Mouse (Mus musculus) erythroblast, embryonic 14.5 days (primary cell): ENCODE results near the gene Aff3. TPM values are rescaled to one million over a fixed set of nuclear protein-coding genes. Genes with fewer than 3 reads are reported as not detected.

Experiments used
- H3K27me3 ChIP-seq: 2 replicates; pipeline ENCODE4 v1.6.1; 2012; ENCODE audit warnings: inconsistent platforms; ENCODE audit not compliant: control insufficient read depth
- H3K36me3 ChIP-seq: 2 replicates; pipeline ENCODE4 v1.6.1; 2012; ENCODE audit warnings: mild to moderate bottlenecking, inconsistent platforms; ENCODE audit not compliant: control insufficient read depth
- H3K4me1 ChIP-seq: 2 replicates; pipeline ENCODE4 v1.6.1; 2012; ENCODE audit warnings: inconsistent platforms; ENCODE audit not compliant: control insufficient read depth
- H3K4me3 ChIP-seq: replicated peaks from 2 replicates; pipeline ENCODE3; 2012; ENCODE audit warnings: moderate library complexity, mild to moderate bottlenecking, inconsistent platforms
- H3K9me3 ChIP-seq: 2 replicates; pipeline ENCODE4 v1.6.1; 2012; ENCODE audit warnings: low read length, inconsistent platforms, mixed read lengths; ENCODE audit not compliant: control insufficient read depth
- GATA1 ChIP-seq: IDR thresholded peaks from 2 replicates; pipeline ENCODE4 v1.6.1; 2012; ENCODE audit warnings: low read length, inconsistent platforms, mixed read lengths
- TAL1 ChIP-seq: IDR thresholded peaks from 3 replicates; pipeline ENCODE4 v1.6.1; 2012; ENCODE audit warnings: low read length, inconsistent platforms, mixed read lengths
- polyA plus RNA-seq: library from polyadenylated mRNA; stranded (reverse); fragments of >175 nt; gene quantifications from 2 replicates; pipeline ENCODE4 v1.2.3, GENCODE M21; 2012

Aff3 gene
- polyA plus RNA-seq, 1 experiment, result 0.02 TPM

- H3K4me3 ChIP-seq, result no peak overlapping the region
- peaks cover 8% of the 10 kb centered on the region; the same call in 1 of the 2 replicates for H3K9me3 ChIP-seq
- no peaks in the 10 kb centered on the region for H3K4me1 ChIP-seq
- no peak for TF ChIP-seq GATA1
- TF ChIP-seq TAL1, result no peak
- H3K36me3 ChIP-seq, result no peaks in the 10 kb centered on the region
- no peaks in the 10 kb centered on the region for H3K27me3 ChIP-seq
Measured at GRCm38 (mm10) chr1:38262362-38263154, 402.2 kb downstream of the Aff3 start.

- Histone ChIP-seq H3K36me3 (no peaks in the 10 kb centered on the region), H3K27me3 (no peaks in the 10 kb centered on the region), H3K4me1 (no peaks in the 10 kb centered on the region), H3K4me3 (no peak overlapping the region), H3K9me3 (peaks cover 4% of the 10 kb centered on the region; the same call in 1 of the 2 replicates)
- TF ChIP-seq GATA1 (no peak), TAL1 (no peak)
Measured at GRCm38 (mm10) chr1:38261076-38261475, 403.7 kb downstream of the Aff3 start.

DNA sequence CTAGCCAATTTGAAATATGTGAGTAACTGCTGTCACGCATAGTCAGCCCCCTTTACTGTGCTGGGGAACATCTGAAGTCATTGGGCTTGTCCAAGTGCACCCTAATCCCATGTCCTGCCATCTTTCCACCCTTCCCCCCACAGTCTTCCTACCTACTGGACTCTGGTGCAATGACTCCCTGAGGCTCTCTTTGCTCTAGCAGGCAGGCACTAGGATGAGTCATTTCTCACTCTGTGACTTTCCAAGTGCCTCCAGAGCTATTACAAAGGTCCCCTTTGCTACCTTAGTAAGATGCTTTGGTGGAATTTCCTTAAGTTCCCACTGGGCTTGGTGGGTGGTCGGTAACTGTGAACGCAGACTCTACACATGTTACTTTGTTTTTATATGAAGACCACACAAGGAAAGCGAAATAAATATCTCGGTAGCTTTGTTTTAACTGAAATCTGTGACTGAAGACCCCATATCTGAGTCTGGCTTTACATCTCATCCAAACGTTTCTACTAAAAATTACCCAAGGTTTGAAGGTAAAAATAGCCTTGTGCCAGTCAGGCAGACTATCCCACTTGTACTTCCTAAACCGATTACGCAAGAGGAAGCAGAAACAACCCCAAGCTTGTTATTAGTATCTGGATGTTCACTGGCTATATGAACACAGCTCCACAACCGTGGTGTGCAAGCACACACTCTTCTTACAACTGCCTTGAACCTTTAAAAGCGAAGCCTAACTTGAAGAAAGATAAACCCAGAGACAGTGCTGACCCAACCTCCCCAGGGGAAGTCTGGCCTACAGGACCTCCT is 405.0 kb downstream of the Aff3 start:
- no peak overlapping the region for H3K4me3 ChIP-seq
- H3K27me3 ChIP-seq, result no peaks in the 10 kb centered on the region
- TF ChIP-seq GATA1 (no peak), TAL1 (no peak)
- H3K4me1 ChIP-seq, result no peaks in the 10 kb centered on the region
- H3K9me3 ChIP-seq, result peaks cover 4% of the 10 kb centered on the region; the same call in 1 of the 2 replicates
- no peaks in the 10 kb centered on the region for H3K36me3 ChIP-seq

DNA sequence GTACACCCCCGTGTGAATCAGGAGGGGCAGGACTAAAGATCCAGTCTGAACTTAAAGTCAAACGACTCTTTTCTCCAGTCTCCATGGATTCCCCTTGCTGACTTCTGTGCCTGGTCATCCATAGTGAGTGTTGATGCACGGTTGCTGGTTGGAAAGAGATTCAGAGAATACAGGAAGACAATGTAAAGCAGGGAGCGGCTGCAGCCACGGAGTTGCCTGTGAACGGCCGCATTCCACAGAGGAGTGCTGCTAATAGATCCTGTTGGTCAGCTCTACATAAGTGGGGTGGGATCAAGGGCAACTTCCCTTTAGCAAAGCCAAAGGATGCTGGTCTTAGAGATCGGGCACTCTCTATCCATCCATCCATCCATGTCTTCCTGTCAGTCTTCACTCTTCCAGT is 410.3 kb downstream of the Aff3 start:
- no peak overlapping the region for H3K4me3 ChIP-seq
- H3K4me1 ChIP-seq, result no peaks in the 10 kb centered on the region
- TF ChIP-seq GATA1, result no peak
- no peak for TF ChIP-seq TAL1
- no peaks in the 10 kb centered on the region for H3K27me3 ChIP-seq
- H3K36me3 ChIP-seq, result no peaks in the 10 kb centered on the region
- H3K9me3 ChIP-seq, result no peaks in the 10 kb centered on the region

GRCm38 (mm10) chr1:38252766-38253079 is 412.0 kb downstream of the Aff3 start:
- no peak for TF ChIP-seq TAL1
- TF ChIP-seq GATA1, result no peak
- H3K36me3 ChIP-seq, result no peaks in the 10 kb centered on the region
- no peak overlapping the region for H3K4me3 ChIP-seq
- no peaks in the 10 kb centered on the region for H3K9me3 ChIP-seq
- no peaks in the 10 kb centered on the region for H3K4me1 ChIP-seq
- no peaks in the 10 kb centered on the region for H3K27me3 ChIP-seq

DNA sequence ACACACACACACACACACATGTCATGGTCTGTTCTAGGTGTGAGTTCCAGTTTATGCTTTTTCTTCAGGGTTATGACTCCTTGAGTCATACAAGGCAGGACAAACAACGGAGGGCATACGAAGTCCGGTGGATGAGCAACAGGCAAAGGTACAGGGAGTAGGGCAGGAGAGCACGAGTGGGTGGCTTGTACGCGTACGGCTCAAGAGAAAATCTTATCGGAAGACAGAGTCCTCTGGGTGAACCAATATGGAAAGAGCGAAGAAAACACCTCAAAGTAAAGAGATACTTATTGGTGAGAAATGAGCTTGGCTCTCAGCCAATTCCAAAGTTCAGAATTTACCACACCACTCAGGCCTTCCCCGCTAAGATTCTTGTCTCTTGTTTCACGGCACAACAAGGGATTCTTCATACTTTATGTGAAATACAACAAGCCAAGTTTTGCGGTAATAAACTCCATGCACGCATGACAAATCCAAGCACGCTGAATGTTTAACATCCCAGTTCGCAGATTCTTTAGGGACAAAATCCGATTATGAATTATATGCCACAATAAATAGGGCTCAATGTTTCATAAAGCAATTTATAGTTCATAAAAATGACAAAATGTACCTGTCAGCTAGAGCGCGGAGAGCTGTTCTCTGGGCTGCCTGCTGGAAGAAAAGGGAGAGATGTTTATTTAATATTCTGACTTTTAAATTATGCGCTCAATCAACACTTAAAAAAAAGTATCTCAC is 412.6 kb downstream of the Aff3 start:
- TF ChIP-seq GATA1 (no peak), TAL1 (no peak)
- no peaks in the 10 kb centered on the region for H3K36me3 ChIP-seq
- no peak overlapping the region for H3K4me3 ChIP-seq
- no peaks in the 10 kb centered on the region for H3K27me3 ChIP-seq
- H3K9me3 ChIP-seq, result no peaks in the 10 kb centered on the region
- no peaks in the 10 kb centered on the region for H3K4me1 ChIP-seq

- Histone ChIP-seq H3K9me3 (no peaks in the 10 kb centered on the region), H3K4me3 (no peak overlapping the region), H3K27me3 (no peaks in the 10 kb centered on the region), H3K36me3 (no peaks in the 10 kb centered on the region), H3K4me1 (no peaks in the 10 kb centered on the region)
- TF ChIP-seq TAL1, result no peak
- TF ChIP-seq GATA1, result no peak
Measured at GRCm38 (mm10) chr1:38251448-38251847, 413.3 kb downstream of the Aff3 start.

- no peaks in the 10 kb centered on the region for H3K36me3 ChIP-seq
- H3K9me3 ChIP-seq, result no peaks in the 10 kb centered on the region
- no peaks in the 10 kb centered on the region for H3K27me3 ChIP-seq
- no peaks in the 10 kb centered on the region for H3K4me1 ChIP-seq
- no peak overlapping the region for H3K4me3 ChIP-seq
- TF ChIP-seq TAL1, result no peak
- no peak for TF ChIP-seq GATA1
Measured at GRCm38 (mm10) chr1:38250246-38250645, 414.5 kb downstream of the Aff3 start.

GRCm38 (mm10) chr1:38249561-38249960 is 415.2 kb downstream of the Aff3 start:
- H3K27me3 ChIP-seq, result no peaks in the 10 kb centered on the region
- H3K36me3 ChIP-seq, result no peaks in the 10 kb centered on the region
- TF ChIP-seq GATA1, result no peak
- no peak for TF ChIP-seq TAL1
- H3K4me3 ChIP-seq, result no peak overlapping the region
- H3K4me1 ChIP-seq, result no peaks in the 10 kb centered on the region
- no peaks in the 10 kb centered on the region for H3K9me3 ChIP-seq
